Mouse (Mus musculus) midbrain, embryonic 10.5 days (tissue): Measurements from ENCODE around the gene Fabp2. TPM values are rescaled to one million over a fixed set of nuclear protein-coding genes. Genes with fewer than 3 reads are reported as not detected.
"Not testable (repeated sequence)": the region's sequence is repeated elsewhere in the genome, so short reads cannot be mapped to it uniquely, and the experiment has no call there.

Experiments
- DNase-seq: peaks from one replicate; pipeline ENCODE4 v3.0.0-alpha.2; 2017; ENCODE audit warnings: low spot score
- H3K27ac ChIP-seq: fragments of 300-500 bp; sonication (generic); replicated peaks from 2 replicates; pipeline ENCODE4 v1.5.1; 2016; ENCODE audit warnings: mild to moderate bottlenecking
- H3K27me3 ChIP-seq: fragments of 300-500 bp; sonication (generic); 2 replicates; pipeline ENCODE4 v1.6.1; 2016; ENCODE audit warnings: low read depth, mild to moderate bottlenecking; ENCODE audit not compliant: poor library complexity, severe bottlenecking
- H3K36me3 ChIP-seq: fragments of 300-500 bp; sonication (generic); 2 replicates; pipeline ENCODE4 v1.6.1; 2016; ENCODE audit warnings: mild to moderate bottlenecking, moderate library complexity
- H3K4me1 ChIP-seq: fragments of 300-500 bp; sonication (generic); 2 replicates; pipeline ENCODE4 v1.6.1; 2016
- H3K4me3 ChIP-seq: fragments of 300-500 bp; sonication (generic); 2 replicates; pipeline ENCODE4 v1.5.1; 2016; ENCODE audit warnings: mild to moderate bottlenecking, moderate library complexity
- H3K9me3 ChIP-seq: fragments of 300-500 bp; sonication (generic); replicated peaks from 2 replicates; pipeline ENCODE4 v1.6.1; 2016; ENCODE audit warnings: mild to moderate bottlenecking
- WGBS: fragments of 180-500 bp; shearing (Covaris S2); methylation state at CpG from one replicate; pipeline ENCODE4 v1.1.7; 2016; 5-methylcytosine and 5-hydroxymethylcytosine counted together
- polyA plus RNA-seq: library from polyadenylated mRNA; unstranded; fragments of >200 nt; fragmentation: Nextera tagmentation; extraction: Ambion mirVana; gene quantifications from 2 replicates; pipeline ENCODE4 v1.2.1, GENCODE M21; 2016

Fabp2 gene
- polyA plus RNA-seq, 1 experiment from 2014 or later = not detected

DNA sequence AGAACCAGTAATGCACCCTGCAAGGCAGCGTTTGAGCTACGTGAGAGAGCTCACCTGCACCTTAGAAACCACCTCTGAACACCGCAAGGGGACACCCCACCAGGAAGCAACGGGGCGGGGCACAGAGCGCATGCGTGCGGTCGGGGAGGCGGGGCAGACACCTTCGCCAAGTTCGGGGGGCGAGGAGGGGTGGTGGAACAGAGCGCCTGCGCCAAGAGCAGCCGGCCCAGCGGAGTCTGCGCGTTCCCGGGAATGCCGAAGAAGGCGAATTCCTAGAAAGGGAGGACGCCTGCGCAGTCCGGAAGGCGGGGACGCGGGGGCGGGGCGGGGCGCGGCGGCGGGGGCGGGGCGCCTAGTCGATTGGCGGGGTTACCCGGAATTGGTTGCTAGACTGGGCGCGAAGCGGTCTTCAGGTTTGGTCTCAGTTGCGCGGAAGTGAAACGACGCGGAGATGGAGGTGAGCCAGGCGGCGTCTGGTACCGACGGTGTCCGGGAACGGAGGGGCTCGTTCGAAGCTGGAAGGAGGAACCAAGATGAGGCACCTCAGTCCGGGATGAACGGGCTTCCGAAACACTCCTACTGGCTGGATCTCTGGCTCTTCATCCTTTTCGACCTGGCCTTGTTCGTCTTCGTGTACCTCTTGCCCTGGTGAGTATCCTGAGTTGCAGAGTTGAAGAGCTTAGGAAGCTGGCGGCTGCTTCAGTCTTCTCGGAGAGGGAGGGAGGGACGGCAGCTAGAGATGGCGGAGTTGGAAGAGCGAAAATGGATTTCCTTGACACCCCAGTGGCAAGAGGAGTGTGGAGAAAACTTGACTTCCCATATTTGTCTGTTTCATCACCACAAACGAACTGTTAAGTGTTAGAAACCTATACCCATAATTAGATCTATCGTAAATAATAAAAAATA lies 29.4 kb downstream of the Fabp2 start, which contains the start of gene 1810037I17Rik:
Gene 1810037I17Rik, plus strand, starts transcription at position 195 of the 906 bp plus-strand sequence.
- Histone ChIP-seq H3K4me1 (peaks cover 23% of the 10 kb centered on the region), H3K9me3 (no peaks in the 10 kb centered on the region), H3K36me3 (peaks cover 17% of the 10 kb centered on the region), H3K27ac (peak within 1 kb of the TSS; percentile 87), H3K27me3 (no peaks in the 10 kb centered on the region), H3K4me3 (peak within 1 kb of the TSS; percentile 66)
- whole genome bisulfite sequencing = under 1% methylated on average over 68 of the region's 68 CpGs
- DNase-seq = peak; percentile 98

DNA sequence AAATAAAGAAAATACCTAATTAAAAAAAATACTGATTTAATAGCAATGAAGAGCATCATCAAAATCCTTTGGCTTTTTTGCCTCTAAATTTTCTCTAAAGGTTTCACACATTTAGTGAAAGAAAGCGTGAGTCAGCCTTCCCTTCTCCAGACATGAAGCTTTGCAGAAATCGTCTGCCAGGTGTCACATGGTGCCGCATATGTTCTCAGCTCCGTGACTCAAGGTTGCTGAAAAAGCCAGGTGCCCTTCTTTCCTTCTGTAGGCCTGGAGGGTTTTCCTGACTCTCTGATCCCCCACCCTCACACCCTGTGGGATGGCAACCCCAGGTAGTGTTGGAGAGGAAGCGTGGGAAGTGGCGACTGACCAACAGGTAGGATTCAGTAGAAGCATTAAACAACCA lies 34.9 kb downstream of the Fabp2 start:
- no peaks in the 10 kb centered on the region for H3K9me3 ChIP-seq
- no peak overlapping the region for H3K4me3 ChIP-seq
- H3K4me1 ChIP-seq = peaks cover 21% of the 10 kb centered on the region
- 90% methylated on average over 6 of the region's 6 CpGs for WGBS
- H3K27me3 ChIP-seq = no peaks in the 10 kb centered on the region
- H3K36me3 ChIP-seq = peaks cover 26% of the 10 kb centered on the region
- H3K27ac ChIP-seq = no peak overlapping the region
- no peak for DNase-seq

DNA sequence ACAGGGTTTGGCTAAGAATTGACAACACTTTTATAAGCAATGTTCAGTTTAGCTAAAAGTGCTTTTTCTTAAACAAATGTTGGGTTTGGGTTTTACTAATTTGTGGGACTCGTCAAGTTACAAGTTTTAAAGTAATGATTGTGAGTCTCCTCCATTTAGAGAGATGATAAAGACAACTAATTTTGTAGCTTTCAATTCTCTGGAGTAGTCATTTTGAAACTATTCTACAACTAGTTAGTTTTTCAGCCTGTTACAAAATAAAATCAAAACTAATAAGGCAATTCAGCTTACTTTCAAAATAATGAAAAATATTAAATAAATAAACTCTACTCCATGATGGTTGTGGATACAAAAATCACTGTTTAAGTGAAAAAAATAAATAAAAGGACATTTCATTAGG lies 37.6 kb downstream of the Fabp2 start:
- 91% methylated on average over 1 of the region's 1 CpGs for WGBS
- Histone ChIP-seq H3K9me3 (no peaks in the 10 kb centered on the region), H3K4me3 (no peak overlapping the region), H3K4me1 (0 out of 2 replicates have a peak, but pooled peaks cover 5% of the 10 kb centered on the region), H3K27ac (no peak overlapping the region), H3K36me3 (peaks cover 10% of the 10 kb centered on the region), H3K27me3 (no peaks in the 10 kb centered on the region)
- DNase-seq = no peak

DNA sequence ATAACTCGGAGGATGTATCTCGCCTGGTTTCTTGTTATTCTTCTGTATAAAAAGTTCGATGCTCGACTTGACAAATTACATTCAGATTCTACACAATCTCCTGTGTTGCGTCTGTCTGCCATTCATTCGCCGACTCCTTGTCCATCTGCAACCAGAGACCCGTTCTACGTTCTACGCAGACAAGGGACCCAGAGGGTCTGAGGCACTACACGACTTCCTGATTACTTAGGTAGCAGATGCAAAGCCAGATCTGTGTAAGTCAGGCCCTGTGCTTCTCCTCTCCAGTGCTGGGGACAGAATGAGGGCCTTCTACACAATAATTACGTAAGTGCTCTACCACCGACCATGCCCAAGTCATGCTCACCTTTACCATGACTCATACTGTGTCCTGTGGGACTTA lies 42.3 kb downstream of the Fabp2 start:
- H3K27ac ChIP-seq, H3K36me3 ChIP-seq, DNase-seq, H3K4me3 ChIP-seq, H3K27me3 ChIP-seq, H3K9me3 ChIP-seq, H3K4me1 ChIP-seq: not testable (repeated sequence)
- 80% methylated on average over 13 of the region's 13 CpGs for WGBS

DNA sequence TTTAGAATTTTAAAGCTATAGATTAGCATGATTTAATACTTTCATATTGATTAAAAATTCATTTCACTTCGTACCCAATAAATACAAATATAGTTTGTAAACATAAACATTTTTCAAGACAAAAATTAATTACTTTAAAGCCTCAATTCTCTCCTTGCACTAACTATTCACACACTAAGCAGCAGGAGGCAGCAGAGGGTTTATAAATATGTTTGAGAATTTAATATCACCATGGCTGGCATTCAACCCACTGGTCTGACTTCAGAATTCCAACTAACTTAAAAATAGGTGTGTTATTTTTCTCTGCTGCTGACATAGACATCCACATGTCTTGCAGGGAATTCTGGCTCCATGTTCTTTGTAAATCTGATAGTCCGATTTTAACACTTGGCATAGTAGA lies 44.3 kb downstream of the Fabp2 start:
- no peak for DNase-seq

DNA sequence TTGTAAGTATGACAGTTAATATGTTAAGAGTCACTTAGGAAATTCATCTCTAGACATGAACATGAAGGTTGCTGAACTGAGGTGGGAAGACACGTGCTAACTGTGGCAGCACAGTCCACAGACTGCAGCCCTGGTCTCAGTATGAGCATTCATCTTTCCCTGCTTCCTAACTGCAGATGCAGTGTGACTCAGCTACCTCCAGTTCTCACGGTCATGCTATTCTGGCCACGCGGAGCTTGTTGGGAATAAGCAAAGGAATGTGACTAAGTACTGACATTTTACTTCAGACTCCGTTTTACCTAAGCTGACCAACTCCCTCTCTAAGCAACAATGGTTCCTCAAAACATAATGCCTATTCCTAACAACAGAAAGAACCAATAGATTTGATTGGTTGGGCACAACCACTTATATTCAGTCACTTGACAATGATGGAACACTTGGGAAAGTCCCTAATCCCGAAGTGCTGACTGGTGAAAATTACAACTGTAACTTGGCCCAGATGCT lies 48.6 kb downstream of the Fabp2 start:
- H3K36me3 ChIP-seq = no peaks in the 10 kb centered on the region

More for the DNA sequence above, 44.3 kb downstream of the Fabp2 start:
- WGBS = 83% methylated on average over 2 of the region's 2 CpGs
- 0 out of 2 replicates have a peak, but pooled peaks cover under 1% of the 10 kb centered on the region for H3K4me1 ChIP-seq
- no peaks in the 10 kb centered on the region for H3K27me3 ChIP-seq
- H3K4me3 ChIP-seq = no peak overlapping the region
- H3K27ac ChIP-seq = no peak overlapping the region
- no peaks in the 10 kb centered on the region for H3K9me3 ChIP-seq
- peaks cover 2% of the 10 kb centered on the region; the same call in 1 of the 2 replicates for H3K36me3 ChIP-seq

More for the DNA sequence above, 48.6 kb downstream of the Fabp2 start:
- Histone ChIP-seq H3K27ac (no peak overlapping the region), H3K4me1 (no peaks in the 10 kb centered on the region), H3K4me3 (no peak overlapping the region), H3K9me3 (no peaks in the 10 kb centered on the region), H3K27me3 (no peaks in the 10 kb centered on the region)
- DNase-seq = no peak
- WGBS = 83% methylated on average over 6 of the region's 6 CpGs

Other genes with a start within 250 kb of the Fabp2 start
- 3.5 and 3.6 TPM in 2 replicates for gene Pde5a, start 166.1 kb upstream of the Fabp2 start, polyA plus RNA-seq
- gene Gm10959, start 24.3 kb downstream of the Fabp2 start, polyA plus RNA-seq = not detected in 2 replicates
- gene 1810037I17Rik, start 29.1 kb downstream of the Fabp2 start, polyA plus RNA-seq = 82.5 and 82.7 TPM in 2 replicates
- 3.9 and 5.0 TPM in 2 replicates for gene Usp53, start 89.4 kb downstream of the Fabp2 start, polyA plus RNA-seq
- gene Myoz2, start 139.9 kb downstream of the Fabp2 start, polyA plus RNA-seq = not detected in 2 replicates